Mouse (Mus musculus) bone marrow macrophage, adult 2 months (primary cell): ENCODE data around the gene Gmnc. TPM values are rescaled to one million over a fixed set of nuclear protein-coding genes. Genes with fewer than 3 reads are reported as not detected.

Experiments
- H3K27ac ChIP-seq: 2 replicates; pipeline ENCODE4 v1.5.1; 2012; ENCODE audit warnings: low read depth, low read length; ENCODE audit not compliant: insufficient read depth
- H3K4me1 ChIP-seq: 2 replicates; pipeline ENCODE4 v1.6.1; 2012; ENCODE audit warnings: low read length; ENCODE audit not compliant: control insufficient read depth, insufficient read depth
- H3K4me3 ChIP-seq: 2 replicates; pipeline ENCODE4 v1.5.1; 2012; ENCODE audit warnings: mild to moderate bottlenecking, low read length, moderate library complexity; ENCODE audit not compliant: insufficient read depth
- CTCF ChIP-seq: IDR thresholded peaks from 2 replicates; pipeline ENCODE4 v1.5.1; 2012; ENCODE audit warnings: low read depth, mild to moderate bottlenecking, low read length, moderate library complexity
- POLR2A ChIP-seq: IDR thresholded peaks from 2 replicates; pipeline ENCODE4 v1.6.1; 2012; ENCODE audit warnings: mild to moderate bottlenecking, low read depth, low read length, borderline replicate concordance
- polyA plus RNA-seq: library from polyadenylated mRNA; stranded (reverse); fragments of >200 nt; gene quantifications from 2 replicates; pipeline ENCODE4 v1.2.4, GENCODE M21; 2012; ENCODE audit not compliant: missing spikeins, insufficient read depth, insufficient read length

The Gmnc gene
- polyA plus RNA-seq, result 0.65 TPM in 1 of 2 replicates, not detected in the other

- H3K4me3 ChIP-seq, result no peak within 1 kb of the TSS
- TF ChIP-seq CTCF (no peak), POLR2A (no peak)
- H3K27ac ChIP-seq, result no peak within 1 kb of the TSS
- no peaks in the 10 kb centered on the region for H3K4me1 ChIP-seq
Measured at GRCm38 (mm10) chr16:26991477-26992300, at the start of gene Gmnc. Gene Gmnc, minus strand, starts transcription at chr16:26991652.

- H3K4me3 ChIP-seq, result no peak overlapping the region
- H3K4me1 ChIP-seq, result no peaks in the 10 kb centered on the region
- H3K27ac ChIP-seq, result no peak overlapping the region
- TF ChIP-seq CTCF (no peak), POLR2A (no peak)
Measured at GRCm38 (mm10) chr16:27027281-27027680, 35.8 kb upstream of the Gmnc start.

- Histone ChIP-seq H3K27ac (no peak overlapping the region), H3K4me3 (no peak overlapping the region), H3K4me1 (no peaks in the 10 kb centered on the region)
- TF ChIP-seq POLR2A (no peak), CTCF (no peak)
Measured at GRCm38 (mm10) chr16:27026226-27026625, 34.8 kb upstream of the Gmnc start.

- Histone ChIP-seq H3K4me3 (no peak overlapping the region), H3K27ac (no peak overlapping the region), H3K4me1 (no peaks in the 10 kb centered on the region)
- TF ChIP-seq CTCF (no peak), POLR2A (no peak)
Measured at GRCm38 (mm10) chr16:27022746-27023145, 31.3 kb upstream of the Gmnc start.

DNA sequence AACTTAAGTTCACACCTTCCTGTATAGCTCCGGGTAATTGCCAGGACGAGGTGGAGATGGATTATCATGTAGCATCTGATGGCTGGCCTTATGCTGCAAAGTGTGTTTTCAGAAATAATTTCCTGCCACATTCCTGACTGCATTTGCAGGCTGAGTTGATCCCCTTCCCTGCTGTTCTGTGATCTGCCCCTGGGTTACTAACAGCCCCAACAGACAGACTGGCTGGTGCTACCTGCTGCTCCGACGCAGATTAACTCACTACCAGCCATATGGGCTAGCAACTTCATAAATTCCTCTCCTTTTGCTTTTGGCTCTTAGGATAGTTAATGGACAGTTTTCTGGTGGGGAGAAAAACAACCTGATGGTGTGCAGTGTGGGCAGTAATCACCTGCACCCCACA lies 25.9 kb upstream of the Gmnc start:
- Histone ChIP-seq H3K27ac (no peak overlapping the region), H3K4me3 (no peak overlapping the region), H3K4me1 (no peaks in the 10 kb centered on the region)
- TF ChIP-seq POLR2A (no peak), CTCF (no peak)

GRCm38 (mm10) chr16:27002714-27003113 lies 11.3 kb upstream of the Gmnc start:
- TF ChIP-seq CTCF (no peak), POLR2A (no peak)
- Histone ChIP-seq H3K4me3 (no peak overlapping the region), H3K27ac (no peak overlapping the region), H3K4me1 (no peaks in the 10 kb centered on the region)

GRCm38 (mm10) chr16:26999563-26999962 lies 8.1 kb upstream of the Gmnc start:
- no peak overlapping the region for H3K4me3 ChIP-seq
- H3K27ac ChIP-seq, result no peak overlapping the region
- TF ChIP-seq CTCF (no peak), POLR2A (no peak)
- H3K4me1 ChIP-seq, result no peaks in the 10 kb centered on the region

DNA sequence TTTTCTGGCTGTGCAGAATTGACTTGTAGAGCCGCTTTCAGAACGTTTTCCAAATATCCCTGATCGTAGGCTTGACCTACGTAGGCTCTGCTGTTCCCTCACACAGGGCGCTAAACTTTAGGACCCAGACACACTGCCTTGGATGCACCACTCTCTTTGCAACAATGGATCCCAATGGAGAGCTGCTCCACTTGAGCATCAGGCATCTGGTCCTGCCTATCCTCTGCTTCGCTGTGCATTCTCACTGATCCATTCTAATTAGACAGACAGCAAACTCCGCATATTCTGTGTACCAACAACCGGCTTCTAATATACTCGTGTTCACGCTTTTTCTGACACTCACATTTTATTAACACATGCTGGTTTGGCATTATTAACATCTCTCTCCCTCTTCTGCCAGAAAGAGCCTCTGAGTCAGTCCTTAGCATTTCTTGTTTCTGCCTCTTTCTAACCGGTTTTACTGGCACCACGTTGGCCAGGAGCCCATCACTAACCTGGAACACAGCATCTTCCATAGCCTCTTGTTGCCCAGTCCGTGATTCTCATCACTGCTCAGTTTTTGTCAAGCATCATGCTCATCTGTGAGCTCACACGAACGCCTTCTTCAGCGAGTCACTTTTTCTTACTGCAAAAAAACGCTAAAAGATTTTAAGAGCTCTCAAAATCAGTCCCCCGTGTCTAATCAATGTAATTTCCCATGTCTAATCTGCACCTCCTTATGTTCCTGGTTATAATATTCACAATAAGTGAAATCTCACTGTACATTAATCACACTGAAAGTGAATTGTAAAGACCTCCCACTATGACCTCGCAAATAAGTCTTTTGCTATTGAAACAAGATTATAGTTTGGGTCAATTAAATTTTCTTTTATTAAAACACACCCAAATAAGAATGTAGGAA lies 1.8 kb downstream of the Gmnc start:
- Histone ChIP-seq H3K4me1 (no peaks in the 10 kb centered on the region), H3K4me3 (no peak overlapping the region), H3K27ac (no peak overlapping the region)
- TF ChIP-seq POLR2A (no peak), CTCF (no peak)

GRCm38 (mm10) chr16:26988188-26988587 lies 3.3 kb downstream of the Gmnc start:
- H3K4me3 ChIP-seq, result no peak overlapping the region
- no peaks in the 10 kb centered on the region for H3K4me1 ChIP-seq
- H3K27ac ChIP-seq, result no peak overlapping the region
- TF ChIP-seq CTCF (no peak), POLR2A (no peak)

GRCm38 (mm10) chr16:26985796-26986195 lies 5.7 kb downstream of the Gmnc start:
- no peak for TF ChIP-seq CTCF
- TF ChIP-seq POLR2A, result no peak
- Histone ChIP-seq H3K27ac (no peak overlapping the region), H3K4me3 (no peak overlapping the region), H3K4me1 (no peaks in the 10 kb centered on the region)
